Comparison of ENCODE assay signal across 8 mouse cellular contexts in genomic region chr17:25727265-25728008, GRCm38 (mm10). TPM values are rescaled to one million over a fixed set of nuclear protein-coding genes. Genes with fewer than 3 reads are reported as not detected.
DNase-seq lines count a peak whose midpoint lies in the region; ATAC-seq lines count a peak whose summit lies in the region.

Chtf18 (minus strand) TSS chr17:25727419.
Rpusd1 (plus strand) TSS chr17:25727670.

- WGBS in heart, embryonic 13.5 days = 2% methylated on average over 37 of the region's 37 CpGs
- WGBS in liver, embryonic 12.5 days (ENCODE audit: insufficient replicate concordance) = 1% methylated on average over 37 of the region's 37 CpGs
- 1% methylated on average over 37 of the region's 37 CpGs for WGBS in stomach, embryonic 15.5 days

- peaks cover 6% of the 10 kb centered on the region; the same call in 1 of the 2 replicates for H3K4me1 ChIP-seq in brown adipose tissue, adult 24 weeks (ENCODE audit: control insufficient read depth, insufficient read depth, insufficient read length, low read length)
- peaks cover 23% of the 10 kb centered on the region for H3K4me1 ChIP-seq in heart, embryonic 13.5 days
- peaks cover 38% of the 10 kb centered on the region for H3K4me1 ChIP-seq in liver, embryonic 12.5 days
- peaks cover 24% of the 10 kb centered on the region for H3K4me1 ChIP-seq in stomach, embryonic 15.5 days

- H3K4me2 ChIP-seq in heart, embryonic 13.5 days = peak within 1 kb of the TSS; percentile 91
- peak within 1 kb of the TSS; percentile 93 for H3K4me2 ChIP-seq in liver, embryonic 12.5 days
- H3K4me2 ChIP-seq in stomach, embryonic 15.5 days = peak within 1 kb of the TSS; percentile 97

- H3K27me3 ChIP-seq in heart, embryonic 13.5 days (replicated peaks) = no peaks in the 10 kb centered on the region
- H3K27me3 ChIP-seq in liver, embryonic 12.5 days (replicated peaks) = no peaks in the 10 kb centered on the region
- H3K27me3 ChIP-seq in stomach, embryonic 15.5 days (replicated peaks) = no peaks in the 10 kb centered on the region

- H3K9ac ChIP-seq in heart, embryonic 13.5 days = peak within 1 kb of the TSS; percentile 89
- peak within 1 kb of the TSS; percentile 80 for H3K9ac ChIP-seq in liver, embryonic 12.5 days
- H3K9ac ChIP-seq in stomach, embryonic 15.5 days = peak within 1 kb of the TSS; percentile 69

- peak; percentile 98 for DNase-seq in CD4-positive, CD25-positive, alpha-beta regulatory T cell, adult 2 months (ENCODE audit: low read depth, low spot score)
- peak; percentile 94 for DNase-seq in fat pad, adult 2 months (ENCODE audit: extremely low read depth, low read depth, low spot score)
- DNase-seq in kidney, postnatal 10 days = peak; percentile 100
- DNase-seq in natural killer cell, adult 2 months (ENCODE audit: low spot score in 2 of 2) = peak; percentile 98 to 99

- ATAC-seq in heart, embryonic 13.5 days (ENCODE audit: extremely low read depth, insufficient number of reproducible peaks, low FRiP score, low TSS enrichment) = peak; percentile 95
- peak; percentile 97 for ATAC-seq in liver, embryonic 12.5 days
- ATAC-seq in stomach, embryonic 15.5 days (ENCODE audit: insufficient read depth, low FRiP score, low read depth) = peak; percentile 99

- H3K36me3 ChIP-seq in heart, embryonic 13.5 days = peaks cover 39% of the 10 kb centered on the region
- peaks cover 57% of the 10 kb centered on the region for H3K36me3 ChIP-seq in liver, embryonic 12.5 days
- peaks cover 7% of the 10 kb centered on the region for H3K36me3 ChIP-seq in stomach, embryonic 15.5 days

- no peaks in the 10 kb centered on the region for H3K9me3 ChIP-seq in heart, embryonic 13.5 days
- no peaks in the 10 kb centered on the region for H3K9me3 ChIP-seq in liver, embryonic 12.5 days (replicated peaks)
- H3K9me3 ChIP-seq in stomach, embryonic 15.5 days = no peaks in the 10 kb centered on the region

- H3K4me3 ChIP-seq in brown adipose tissue, adult 24 weeks (ENCODE audit: insufficient read depth, low read depth, low read length) = peak within 1 kb of the TSS; percentile 70
- peak within 1 kb of the TSS; percentile 68 for H3K4me3 ChIP-seq in heart, embryonic 13.5 days
- H3K4me3 ChIP-seq in liver, embryonic 12.5 days = peak within 1 kb of the TSS; percentile 75
- H3K4me3 ChIP-seq in stomach, embryonic 15.5 days (replicated peaks) = peak within 1 kb of the TSS; percentile 69

- H3K27ac ChIP-seq in brown adipose tissue, adult 24 weeks (replicated peaks; ENCODE audit: low read depth, low read length) = no peak within 1 kb of the TSS
- 0 out of 2 replicates have a peak within 1 kb of the TSS, but pooled peaks have one; percentile 21 for H3K27ac ChIP-seq in heart, embryonic 13.5 days (replicated peaks)
- peak within 1 kb of the TSS; percentile 47 for H3K27ac ChIP-seq in liver, embryonic 12.5 days
- H3K27ac ChIP-seq in stomach, embryonic 15.5 days = peak within 1 kb of the TSS; percentile 28; the same call in 1 of the 2 replicates

RNA-seq across cellular contexts. Expression of gene Chtf18, which starts in this region (rescaled TPM):
- polyA plus RNA-seq in brown adipose tissue, adult 24 weeks (2012; ENCODE audit: insufficient read depth, insufficient read length, missing spikeins) = 0.87 and 3.0 TPM in 2 replicates
- 18.8 and 20.4 TPM in 2 replicates for polyA plus RNA-seq in heart, embryonic 13.5 days (2015; fragmentation: Nextera tagmentation; extraction: Ambion mirVana)
- 33.3 and 37.6 TPM in 2 replicates for polyA plus RNA-seq in liver, embryonic 12.5 days (2016; fragmentation: Nextera tagmentation; extraction: Ambion mirVana)
- 23.4 and 26.1 TPM in 2 replicates for polyA plus RNA-seq in stomach, embryonic 15.5 days (2015; fragmentation: Nextera tagmentation; extraction: Ambion mirVana)

RNA-seq across cellular contexts. Expression of gene Rpusd1, which starts in this region (rescaled TPM):
- polyA plus RNA-seq in brown adipose tissue, adult 24 weeks (2012; ENCODE audit: insufficient read depth, insufficient read length, missing spikeins) = 3.0 and 3.9 TPM in 2 replicates
- polyA plus RNA-seq in heart, embryonic 13.5 days (2015; fragmentation: Nextera tagmentation; extraction: Ambion mirVana) = 13.3 and 13.7 TPM in 2 replicates
- 8.8 and 10.3 TPM in 2 replicates for polyA plus RNA-seq in liver, embryonic 12.5 days (2016; fragmentation: Nextera tagmentation; extraction: Ambion mirVana)
- 18.3 and 19.1 TPM in 2 replicates for polyA plus RNA-seq in stomach, embryonic 15.5 days (2015; fragmentation: Nextera tagmentation; extraction: Ambion mirVana)
